Mouse (Mus musculus) bone marrow, adult 2 months (tissue): ENCODE results near the gene Ccdc8.

Experiments
- CTCF ChIP-seq: fragments of 200-500 bp; IDR thresholded peaks from 2 replicates; pipeline ENCODE4 v1.5.1; 2011; ENCODE audit warnings: low read length, control low read depth; ENCODE audit not compliant: control insufficient read depth, insufficient read depth
- POLR2A ChIP-seq: fragments of 200-500 bp; IDR thresholded peaks from 2 replicates; pipeline ENCODE4 v1.6.1; 2011; ENCODE audit warnings: low read depth, mild to moderate bottlenecking, control low read depth, low read length, borderline replicate concordance; ENCODE audit not compliant: control insufficient read depth

GRCm38 (mm10) chr7:17023701-17024100 lies 31.2 kb downstream of the Ccdc8 start:
- TF ChIP-seq POLR2A (no peak), CTCF (no peak)
